Mouse (Mus musculus): ENCODE results near the gene Dhrs9.
"Not testable (repeated sequence)": the region's sequence is repeated elsewhere in the genome, so short reads cannot be mapped to it uniquely, and the experiment has no call there.

The Dhrs9 gene

DNA sequence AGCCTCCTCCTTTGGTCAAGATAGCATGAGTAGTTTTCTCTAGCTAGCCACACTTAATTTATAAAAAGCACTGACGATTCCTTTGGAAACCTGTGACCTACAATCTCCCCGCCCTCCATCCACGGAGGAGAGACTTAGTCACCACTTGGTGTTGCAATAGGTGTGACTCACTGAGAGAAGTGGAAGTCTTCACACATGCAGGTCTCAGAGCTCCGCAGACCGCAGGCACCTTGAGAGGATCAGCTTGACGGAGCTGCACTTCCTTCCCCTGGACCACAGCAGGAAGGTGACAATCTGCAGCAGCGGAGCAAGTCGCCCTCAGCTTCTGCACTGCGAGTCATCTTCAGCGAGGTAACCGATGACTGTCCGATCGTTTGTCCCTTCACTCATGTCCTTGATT, at the start of gene Dhrs9:
Gene Dhrs9, plus strand, starts transcription at position 165 of the 400 bp plus-strand sequence.
- peak; percentile 70 to 80 for DNase-seq

DNA sequence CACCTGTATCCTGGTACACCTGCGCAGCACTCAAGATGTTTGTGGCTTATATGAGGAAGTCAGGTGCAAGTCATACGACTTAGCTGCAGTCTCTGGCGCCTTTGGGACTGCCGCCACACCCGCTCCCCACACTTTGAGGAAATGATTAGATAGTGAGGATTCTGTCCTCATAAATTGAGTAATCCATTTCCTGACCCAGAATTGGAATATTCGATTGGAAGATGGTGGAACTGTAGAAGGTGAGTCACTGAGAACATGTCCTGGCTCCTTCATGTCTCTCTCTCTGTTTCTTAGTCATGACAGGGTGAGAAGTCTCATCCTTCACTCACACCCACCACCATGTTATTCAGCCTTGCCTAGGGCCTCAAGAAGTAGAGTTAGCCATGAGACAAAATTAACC, 48.7 kb upstream of the Dhrs9 start:
- not testable (repeated sequence) for DNase-seq

DNA sequence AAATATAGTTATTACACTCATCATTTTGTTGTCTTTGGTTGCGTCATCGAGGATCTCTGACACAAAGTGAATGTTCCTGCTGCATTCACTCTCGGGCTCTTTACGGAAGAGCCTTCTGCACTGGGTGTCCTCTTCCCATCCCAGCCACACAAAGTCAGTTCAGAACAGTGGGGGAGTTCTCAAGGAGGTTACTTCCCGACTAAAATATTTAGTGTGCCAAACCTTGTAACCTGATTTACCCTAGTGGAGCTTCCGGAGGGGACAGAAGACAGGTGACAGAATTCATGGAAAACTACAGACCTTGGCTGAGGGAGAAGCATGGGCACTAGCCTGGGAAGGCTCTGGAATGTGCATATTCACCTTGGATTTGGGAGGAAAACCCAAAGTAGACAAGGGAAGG, 38.7 kb upstream of the Dhrs9 start:
- no peak for DNase-seq

DNA sequence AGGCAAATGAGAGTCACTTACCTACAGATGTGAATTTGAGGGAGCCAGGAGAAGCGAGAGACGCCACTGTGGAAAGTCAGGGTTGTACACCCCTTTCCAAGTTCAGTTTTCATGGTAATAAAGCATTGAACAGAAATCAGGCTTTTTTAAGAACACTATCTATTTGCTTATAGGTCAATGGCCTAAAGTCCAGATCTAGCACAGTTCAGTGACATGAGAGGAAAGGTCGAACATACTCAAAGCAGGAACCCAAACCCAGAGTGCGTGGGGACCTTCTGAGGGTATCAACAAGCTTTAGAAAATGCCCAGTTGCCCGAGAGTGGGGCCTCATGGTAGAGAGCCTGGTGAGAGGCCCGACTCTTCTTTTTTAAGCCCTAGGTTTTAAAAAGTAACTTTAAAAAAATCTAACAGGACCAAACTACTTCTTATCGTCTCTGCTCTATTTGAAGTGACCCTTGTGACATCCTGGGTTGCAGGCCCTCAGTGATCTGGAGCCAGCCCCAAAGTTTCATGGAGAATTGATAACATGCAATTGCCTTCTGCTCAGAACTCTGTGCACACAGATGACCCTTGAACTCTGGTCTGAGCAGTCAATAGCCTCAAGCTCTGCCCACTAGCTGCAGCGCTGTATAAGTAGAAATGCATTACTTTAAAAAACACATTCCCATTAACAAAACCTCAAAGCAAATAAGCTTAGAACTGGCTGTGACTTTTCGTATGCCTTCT, 37.6 kb upstream of the Dhrs9 start, which contains the start of gene Abcb11:
Gene Abcb11, minus strand, starts transcription at position 121 of the 726 bp plus-strand sequence.
- no peak for DNase-seq

DNA sequence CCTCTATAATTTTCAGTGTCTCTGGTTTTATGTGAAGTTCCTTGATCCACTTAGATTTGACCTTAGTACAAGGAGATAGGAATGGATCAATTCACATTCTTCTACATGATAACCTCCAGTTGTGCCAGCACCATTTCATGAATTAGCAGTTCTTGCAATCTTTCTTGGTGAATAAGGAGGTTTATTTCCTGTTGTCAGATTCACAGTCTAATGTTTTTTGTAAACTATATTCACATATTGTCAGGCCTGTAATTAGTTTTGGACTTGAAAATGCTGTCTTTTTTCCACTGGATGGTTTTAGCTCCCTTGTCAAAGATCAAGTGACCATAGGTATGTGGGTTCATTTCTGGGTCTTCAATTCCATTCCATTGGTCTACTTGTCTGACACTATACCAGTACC, 24.8 kb upstream of the Dhrs9 start:
- not testable (repeated sequence) for DNase-seq

DNA sequence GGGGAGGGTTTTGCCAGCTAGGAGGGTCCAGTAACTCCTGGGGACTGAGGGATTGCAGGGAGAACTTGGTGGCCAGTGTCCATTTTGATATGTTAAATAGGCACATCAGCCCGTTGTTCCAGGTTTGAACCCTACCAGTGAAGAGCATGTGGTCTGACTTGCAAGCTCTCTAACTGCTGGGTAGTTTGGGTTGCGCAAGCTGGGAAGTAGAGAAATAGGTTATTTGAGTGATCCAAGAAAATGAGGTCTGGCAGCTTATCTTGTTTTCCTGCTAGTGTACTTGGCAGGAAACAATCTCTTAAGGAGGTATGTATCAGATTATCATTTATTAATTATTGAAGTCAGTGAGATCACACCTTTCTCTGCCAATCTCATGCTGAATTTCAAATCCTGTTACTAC, 15.4 kb upstream of the Dhrs9 start:
- DNase-seq, result peak in 1 of 2 experiments; percentile 23

DNA sequence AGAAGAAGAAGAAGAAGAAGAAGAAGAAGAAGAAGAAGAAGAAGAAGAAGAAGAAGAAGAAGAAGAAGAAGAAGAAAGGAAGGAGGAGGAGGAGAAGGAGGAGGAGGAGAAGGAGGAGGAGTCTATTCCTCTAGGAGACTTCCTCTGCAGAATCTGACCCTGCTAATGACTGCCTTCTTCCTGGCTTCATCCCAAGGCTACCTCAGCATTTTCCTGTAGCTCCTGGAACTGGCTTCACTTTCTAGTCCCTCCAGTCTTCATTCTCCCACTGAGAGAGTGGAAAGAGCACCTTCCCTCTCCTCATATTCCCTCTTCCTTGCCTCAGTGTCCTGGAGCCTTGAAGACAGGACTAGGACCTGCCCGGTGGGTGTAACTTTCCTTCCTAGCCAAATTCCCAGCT, 15.0 kb upstream of the Dhrs9 start:
- no peak for DNase-seq

DNA sequence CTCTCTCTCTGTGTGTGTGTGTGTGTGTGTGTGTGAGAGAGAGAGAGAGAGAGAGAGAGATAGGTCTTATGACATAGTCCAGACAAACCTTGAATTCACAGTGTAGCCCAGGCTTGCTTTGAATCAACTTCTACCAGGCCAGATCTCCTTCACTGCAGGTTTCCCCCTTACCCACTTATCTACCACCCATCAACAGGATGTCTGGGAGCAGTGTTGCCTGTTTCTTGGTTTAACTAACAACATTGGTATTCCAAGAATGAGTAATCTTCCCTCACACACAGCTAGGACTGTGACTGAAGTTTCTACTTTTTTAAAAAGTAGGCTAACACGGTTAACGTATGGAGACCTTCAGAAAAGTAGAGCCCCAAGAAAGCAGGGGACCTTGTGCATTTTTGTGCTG, 3.5 kb upstream of the Dhrs9 start:
- DNase-seq, result no peak

DNA sequence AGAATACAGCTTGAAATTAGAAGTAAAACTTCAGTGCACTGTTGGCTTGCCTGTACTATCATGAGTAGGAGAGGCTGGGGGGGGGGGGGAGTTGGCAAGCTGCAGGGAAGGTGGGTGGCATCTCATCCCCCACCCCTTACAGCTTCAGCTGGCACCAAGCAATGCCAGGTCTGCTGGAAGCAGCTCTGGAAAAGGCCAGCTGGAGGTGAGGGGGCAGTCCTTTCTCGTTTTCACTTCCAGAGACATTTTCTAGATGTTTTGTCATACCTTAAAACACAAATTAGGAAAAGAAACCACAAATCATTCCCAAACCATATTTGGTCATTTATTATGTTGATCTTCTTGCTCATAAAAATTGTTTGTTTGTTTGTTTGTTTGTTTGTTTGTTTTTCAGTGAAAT, 444 bp upstream of the Dhrs9 start:
- DNase-seq, result no peak

DNA sequence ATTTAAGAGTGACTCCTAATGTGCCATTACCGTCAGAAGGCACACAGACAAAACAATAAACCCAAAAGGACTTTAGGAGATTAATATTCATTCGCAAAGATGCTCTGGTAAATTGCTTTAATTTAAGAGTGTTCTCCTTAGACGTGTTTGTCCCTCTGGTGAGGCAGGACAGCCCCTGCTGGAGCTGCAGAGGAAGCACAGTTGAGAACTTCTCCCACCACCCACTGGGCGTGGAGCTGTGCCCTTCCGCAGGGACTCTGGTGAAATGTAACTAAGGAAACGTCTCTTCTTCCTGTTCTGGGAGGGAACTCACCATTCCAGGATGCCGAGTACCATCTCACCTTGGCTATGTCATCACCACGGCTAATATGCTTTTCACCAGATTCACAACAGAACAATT, 1.5 kb downstream of the Dhrs9 start:
- no peak for DNase-seq

DNA sequence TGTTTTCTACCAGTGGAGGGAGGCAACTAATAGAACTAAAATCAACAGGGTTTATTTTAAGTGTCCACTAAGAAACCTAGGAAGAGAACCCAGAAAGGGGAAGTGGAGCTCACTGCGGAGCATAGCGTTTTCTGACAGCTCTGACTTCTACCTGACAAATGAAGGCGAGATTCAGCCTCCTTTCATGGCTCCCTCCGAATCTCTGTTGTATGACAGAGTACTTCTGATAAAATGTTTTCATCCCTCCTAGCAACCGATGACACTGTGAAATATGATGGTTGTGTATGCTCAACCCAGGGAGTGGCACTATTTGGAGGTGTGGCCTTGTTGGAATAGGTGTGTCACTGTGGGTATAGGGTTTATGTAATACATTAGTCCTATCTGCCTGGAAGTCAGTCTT, 2.6 kb downstream of the Dhrs9 start:
- DNase-seq, result no peak

DNA sequence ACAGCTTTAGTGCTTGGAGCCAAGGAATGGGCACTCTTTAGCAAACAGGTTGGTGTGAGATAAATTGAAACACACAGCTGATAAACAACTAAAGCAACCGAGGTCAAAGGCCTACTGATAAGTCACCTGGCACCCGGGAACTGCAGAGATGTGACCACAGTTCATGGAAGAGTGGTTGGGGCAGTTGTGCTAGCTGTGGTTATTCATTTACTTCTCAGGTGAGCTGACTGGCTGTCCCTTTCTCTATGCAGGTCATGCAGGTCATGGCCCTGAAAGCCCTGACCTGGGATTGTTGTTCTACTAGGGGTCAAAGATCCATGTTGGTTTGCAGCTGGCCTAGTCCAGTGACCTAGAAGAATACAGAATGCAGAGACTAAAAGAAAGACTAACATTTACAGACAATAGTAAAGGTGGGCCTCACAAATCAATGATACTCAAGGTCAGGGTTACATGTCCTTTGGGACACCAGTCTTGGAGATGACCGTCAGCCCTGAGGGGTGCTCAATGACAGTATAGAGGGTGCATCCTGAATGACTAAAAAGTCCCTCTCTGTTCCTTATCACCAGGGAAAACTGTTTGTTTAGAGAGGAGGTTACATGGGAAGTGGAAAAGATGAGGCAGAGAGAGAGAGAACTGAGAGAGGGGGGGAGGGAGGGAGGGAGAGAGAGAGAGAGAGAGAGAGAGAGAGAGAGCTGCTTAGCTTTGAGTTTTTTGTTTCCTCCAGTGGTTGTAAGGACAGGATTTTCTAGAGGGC, 6.0 kb downstream of the Dhrs9 start:
- no peak for DNase-seq

DNA sequence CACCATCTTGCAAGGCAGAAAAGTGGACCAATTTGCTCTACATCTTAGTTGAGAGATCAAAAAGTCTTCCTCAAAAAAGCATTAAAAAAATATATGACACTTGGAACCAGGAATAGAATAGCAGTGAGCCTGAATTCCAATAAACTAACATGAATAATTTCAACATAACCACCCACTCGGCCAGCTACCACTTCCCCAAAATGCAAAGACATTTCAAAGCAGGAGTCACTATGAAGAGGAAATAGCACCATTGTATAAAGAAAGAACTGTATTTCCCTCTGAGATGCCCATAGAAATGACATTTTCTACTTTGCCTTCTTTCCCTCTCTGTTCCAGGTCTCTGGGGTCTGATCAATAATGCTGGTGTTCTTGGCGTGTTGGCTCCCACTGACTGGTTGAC, 13.7 kb downstream of the Dhrs9 start:
- no peak for DNase-seq

DNA sequence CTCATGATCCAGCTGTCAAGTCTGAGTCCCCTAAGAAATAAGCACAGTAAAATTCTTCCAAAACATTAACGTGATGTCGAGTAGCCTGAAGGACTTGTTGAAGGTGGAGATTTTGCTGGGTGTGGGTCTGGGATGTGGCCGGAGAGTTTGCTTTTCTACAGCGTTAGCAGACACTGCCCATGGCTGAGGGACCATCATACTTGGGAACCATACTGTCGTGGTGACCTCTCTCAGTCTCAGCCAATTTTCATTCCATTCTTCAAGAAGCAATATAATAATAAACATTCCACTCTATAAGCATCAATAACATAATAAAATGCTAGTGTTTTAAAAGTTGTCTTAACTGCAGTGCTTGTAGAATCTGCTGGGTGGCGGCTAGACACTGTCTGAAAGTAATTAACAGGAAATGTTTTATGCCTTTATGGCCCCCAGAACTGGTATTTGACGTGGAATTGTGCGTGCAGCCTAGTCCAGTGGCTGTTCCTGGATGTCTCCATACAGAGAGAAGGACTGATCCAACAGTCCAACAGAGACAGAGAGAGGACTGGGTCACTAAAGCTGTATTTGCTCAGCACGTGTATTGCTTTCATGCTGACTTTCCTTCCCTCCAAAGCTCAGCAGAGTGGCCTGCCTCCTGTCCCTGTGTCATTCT, 15.5 kb downstream of the Dhrs9 start:
- DNase-seq, result no peak

DNA sequence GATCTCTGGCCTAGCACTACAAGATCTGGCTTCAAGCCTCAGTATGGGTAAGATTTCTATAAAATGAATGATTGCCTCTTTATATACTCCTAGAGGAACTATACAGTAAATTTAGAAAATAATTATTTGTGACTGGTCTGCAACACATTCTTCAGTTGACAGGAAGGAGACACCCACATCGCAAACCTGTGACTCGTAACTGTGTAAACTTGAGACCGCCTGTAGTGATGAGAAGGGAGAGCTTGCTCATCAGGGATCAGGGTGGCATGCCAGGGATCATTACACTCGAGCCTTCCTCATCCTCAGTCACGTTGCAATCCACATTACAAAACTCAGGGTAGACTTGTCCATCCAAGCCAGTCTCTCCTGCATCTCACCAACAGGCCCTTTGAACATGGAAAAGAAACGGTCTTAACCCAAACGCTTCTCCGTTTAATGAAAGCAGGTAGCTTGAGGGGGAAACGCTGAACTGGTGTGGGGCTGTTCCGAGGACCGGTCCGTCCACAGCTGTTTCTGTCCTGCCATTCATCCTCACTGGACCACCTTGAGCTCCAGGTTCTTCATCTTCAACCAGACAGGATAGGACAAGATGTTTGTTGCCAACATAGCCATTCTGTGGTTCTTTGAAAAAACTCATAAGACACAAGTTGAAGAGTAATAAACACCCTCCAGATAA, 16.7 kb downstream of the Dhrs9 start:
- no peak for DNase-seq

DNA sequence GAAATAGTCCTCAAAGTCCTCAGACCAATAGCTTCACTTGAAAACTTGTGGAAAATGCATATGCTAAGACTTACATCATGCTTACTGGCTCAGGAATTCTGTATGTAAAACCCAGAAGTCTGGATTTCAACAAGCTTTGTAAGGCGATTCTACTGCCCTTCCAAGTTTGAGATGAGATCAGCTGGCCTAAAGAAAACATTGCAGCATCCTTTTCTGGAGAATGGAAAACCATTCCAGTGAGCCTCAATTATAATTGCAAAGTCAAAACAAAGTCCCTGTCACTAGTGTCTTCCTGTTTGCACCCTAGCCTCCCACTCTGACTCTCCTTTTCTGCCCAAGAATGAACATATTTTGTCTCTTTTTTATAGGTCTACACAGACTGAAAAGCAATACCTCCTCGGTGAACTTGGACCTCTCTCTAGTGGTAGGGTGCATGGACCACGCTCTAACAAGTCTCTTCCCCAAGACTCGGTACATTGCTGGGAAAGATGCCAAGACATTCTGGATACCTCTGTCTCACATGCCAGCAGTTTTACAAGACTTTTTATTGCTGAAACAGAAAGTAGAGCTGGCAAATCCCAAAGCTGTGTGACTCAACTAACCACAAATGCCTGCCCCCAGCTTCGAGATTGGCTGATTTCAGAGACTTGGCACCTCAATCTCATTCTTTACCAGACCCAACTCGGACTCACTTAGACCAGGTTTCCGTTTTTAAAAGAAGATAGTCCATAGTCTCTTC, 20.8 kb downstream of the Dhrs9 start:
- peak in 1 of 2 experiments; percentile 6 for DNase-seq

DNA sequence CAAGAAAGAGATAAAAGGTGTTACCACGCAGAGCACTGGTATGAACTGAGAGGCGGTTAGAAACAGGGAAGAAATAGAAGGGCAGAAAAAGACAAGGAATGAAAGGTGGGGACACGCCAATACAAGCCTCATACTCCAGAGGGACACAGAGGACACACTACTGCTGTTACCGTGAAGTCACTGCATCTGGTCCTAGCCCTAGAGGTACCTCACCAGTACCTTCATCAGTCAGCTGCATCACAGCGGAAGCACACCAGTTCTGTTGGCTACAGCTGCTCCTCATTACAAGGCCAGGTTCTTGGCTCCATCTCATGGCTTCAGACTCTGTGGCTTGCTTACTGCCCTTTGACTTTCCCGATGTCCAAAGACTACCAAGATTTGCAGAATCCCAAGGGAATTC, 21.6 kb downstream of the Dhrs9 start:
- DNase-seq, result no peak

DNA sequence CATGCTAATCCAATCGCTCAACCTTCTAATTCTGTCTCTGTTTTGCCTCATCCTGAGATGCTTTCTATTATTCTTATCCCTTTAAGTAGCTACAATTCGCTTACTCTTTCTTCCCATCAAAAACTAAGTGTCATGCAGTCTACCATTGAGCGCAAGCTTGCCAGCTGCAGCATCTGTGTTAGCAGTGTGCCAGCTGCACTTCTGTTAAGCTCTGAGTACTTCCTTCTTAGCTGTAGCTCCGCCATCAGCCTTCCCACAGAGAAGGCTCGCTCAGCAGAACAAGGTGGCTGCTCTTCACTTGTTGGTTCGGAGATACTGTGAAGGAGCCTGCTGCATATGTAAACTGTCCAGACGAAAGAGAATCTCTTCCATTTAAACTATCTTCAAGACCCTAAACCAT, 22.1 kb downstream of the Dhrs9 start:
- no peak for DNase-seq

DNA sequence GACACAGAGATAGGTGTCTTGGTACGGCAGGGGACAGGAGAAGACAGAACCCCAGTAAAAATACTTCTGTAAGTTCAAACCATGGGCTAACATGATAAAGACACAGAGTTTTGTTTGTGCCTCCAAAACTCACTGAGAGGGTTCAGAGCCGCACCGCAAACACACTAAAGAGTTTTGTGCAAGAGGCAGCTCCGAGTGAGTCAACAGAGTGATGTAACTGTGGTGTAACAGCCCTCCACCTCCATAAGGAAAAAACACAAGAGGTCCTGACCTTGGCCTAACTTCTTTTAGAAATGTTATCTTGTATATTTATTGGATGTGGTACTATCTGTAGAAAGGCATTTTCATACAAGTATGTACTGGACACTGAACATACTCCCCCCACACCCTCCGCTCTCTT, 25.4 kb downstream of the Dhrs9 start:
- peak; percentile 15 to 29 for DNase-seq

DNA sequence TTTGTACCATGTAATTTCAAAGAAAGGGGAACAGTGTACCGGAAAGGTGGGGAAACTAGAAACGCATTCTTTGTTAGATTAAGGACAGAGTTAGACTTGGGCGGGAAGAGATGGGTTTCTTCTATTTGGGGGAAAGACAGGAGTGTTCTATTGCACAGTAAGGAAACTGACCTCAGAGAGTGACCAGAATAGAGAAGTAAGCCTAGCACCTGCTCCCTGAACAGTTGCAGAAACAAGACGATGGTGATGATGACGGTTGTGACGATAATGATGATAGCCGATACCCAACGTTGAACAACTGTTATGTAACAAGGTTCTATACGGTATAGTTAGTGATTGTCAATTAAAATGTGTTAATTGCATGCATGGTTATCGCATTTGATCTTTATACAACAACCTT, 34.3 kb downstream of the Dhrs9 start:
- DNase-seq, result no peak

DNA sequence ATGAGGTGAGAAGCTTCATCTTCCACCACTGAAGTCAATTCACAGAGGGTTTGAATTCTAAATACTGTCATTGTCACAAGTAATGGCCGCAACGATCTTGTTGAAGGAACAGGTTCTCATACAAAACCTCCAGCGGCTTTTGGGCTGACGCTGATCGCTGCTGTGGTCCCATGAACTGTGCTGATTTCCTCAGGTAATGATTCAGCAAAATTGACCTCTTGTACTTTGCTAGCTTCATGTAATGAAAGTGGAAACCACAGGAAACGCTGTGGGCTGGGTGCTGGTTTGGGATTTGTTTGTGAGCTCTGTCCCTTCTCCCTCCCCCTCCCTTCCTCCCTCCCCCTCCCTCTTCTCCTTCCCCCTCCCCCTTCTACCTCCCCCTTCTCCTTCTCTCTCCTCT, 34.8 kb downstream of the Dhrs9 start:
- no peak for DNase-seq

DNA sequence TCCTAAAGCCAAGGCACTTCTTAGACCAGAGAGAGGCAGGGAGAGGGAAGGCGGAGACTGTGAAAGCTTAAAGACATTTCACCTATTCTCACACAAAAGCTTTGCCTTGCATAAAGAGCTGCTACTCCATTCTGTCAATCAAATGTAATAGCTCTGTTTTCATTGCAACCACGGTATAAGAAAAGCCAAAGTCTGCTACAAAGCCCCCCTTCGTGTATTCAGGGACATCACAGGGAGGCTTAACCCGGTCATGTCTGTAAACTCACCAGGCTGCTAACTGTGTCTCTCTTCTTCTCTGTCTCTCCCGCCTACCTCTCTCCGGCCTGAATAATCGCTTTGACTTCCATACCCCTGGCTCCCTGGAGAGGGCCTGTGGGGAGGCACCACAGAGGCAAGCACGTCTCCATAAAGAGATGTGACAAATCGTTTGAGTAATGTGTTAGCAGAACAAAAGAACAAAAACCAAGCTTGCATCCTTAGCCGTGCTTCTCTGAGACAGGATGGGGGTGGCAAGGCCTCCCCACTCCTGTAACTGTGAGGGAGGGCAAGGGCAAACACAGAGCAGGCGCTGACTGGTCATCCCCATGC, 38.1 kb downstream of the Dhrs9 start:
- no peak for DNase-seq

Data from lung, adult 18-20 months (tissue).